Mouse (Mus musculus): ENCODE data around the gene Vipas39. TPM values are rescaled to one million over a fixed set of nuclear protein-coding genes. Genes with fewer than 3 reads are reported as not detected.
A peak's percentile ranks its signal among the peaks of the same experiment; 100 is the strongest.
"Not testable (repeated sequence)": the region's sequence is repeated elsewhere in the genome, so short reads cannot be mapped to it uniquely, and the experiment has no call there.

Gene Vipas39
- polyA plus RNA-seq, 1 experiment from 2014 or later = 8.2 TPM

DNA sequence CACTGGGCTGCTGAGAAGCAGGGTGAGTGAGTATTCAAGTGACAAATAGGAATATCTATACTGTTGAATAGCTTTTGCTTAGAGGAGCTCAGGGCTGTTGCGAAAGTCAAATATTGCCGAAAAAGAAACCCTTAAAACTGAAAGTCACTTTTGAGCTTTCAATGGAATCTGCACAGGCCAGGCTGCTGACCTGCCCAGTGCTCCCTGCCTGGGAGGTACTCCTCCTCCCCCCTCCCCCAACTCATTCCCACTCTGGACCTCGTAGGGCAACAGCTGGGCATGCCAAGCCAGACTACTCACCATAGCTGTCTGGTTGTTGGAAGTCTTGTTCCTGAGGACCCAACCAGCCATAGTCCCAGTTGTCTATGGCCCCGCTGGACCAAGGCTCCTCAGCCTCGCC lies 18.7 kb upstream of the Vipas39 start:
- H3K36me3 ChIP-seq (replicated peaks) = no peaks in the 10 kb centered on the region
- no peaks in the 10 kb centered on the region for H3K27me3 ChIP-seq
- H3K9ac ChIP-seq = no peak overlapping the region
- H3K4me2 ChIP-seq = no peak overlapping the region
- 0 out of 2 replicates have a peak overlapping the region, but pooled peaks have one; percentile 14 for H3K27ac ChIP-seq (replicated peaks)
- no peak overlapping the region for H3K4me3 ChIP-seq (replicated peaks)
- ATAC-seq (ENCODE audit: insufficient read depth) = peak; percentile 17; the same call in 1 of the 2 replicates
- WGBS (ENCODE audit: insufficient replicate concordance) = 53% methylated on average over 5 of the region's 5 CpGs
- H3K9me3 ChIP-seq (replicated peaks) = no peaks in the 10 kb centered on the region
- H3K4me1 ChIP-seq (replicated peaks) = 0 out of 2 replicates have a peak, but pooled peaks cover 6% of the 10 kb centered on the region

DNA sequence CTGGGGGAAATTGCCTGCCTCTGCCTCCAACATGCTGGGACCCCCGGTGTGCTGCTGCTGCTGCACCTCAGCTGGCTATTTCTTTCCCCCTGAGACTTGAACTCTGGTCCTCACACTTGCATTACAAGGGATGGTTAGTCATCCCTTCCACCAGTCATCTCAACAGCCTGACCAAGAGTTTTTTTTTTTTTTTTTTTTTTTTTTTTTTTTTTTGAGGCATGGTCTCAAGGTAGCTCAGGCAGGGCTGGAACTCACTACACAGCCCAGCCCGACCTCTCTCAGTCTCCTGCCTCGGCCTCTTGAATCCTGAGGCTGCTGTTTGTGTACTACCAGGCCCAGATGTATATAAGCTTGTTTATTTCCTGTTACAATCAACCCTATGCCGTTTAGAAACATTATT lies 18.2 kb upstream of the Vipas39 start:
- ATAC-seq (ENCODE audit: insufficient read depth) = no peak
- WGBS (ENCODE audit: insufficient replicate concordance) = 42% methylated on average over 4 of the region's 4 CpGs

DNA sequence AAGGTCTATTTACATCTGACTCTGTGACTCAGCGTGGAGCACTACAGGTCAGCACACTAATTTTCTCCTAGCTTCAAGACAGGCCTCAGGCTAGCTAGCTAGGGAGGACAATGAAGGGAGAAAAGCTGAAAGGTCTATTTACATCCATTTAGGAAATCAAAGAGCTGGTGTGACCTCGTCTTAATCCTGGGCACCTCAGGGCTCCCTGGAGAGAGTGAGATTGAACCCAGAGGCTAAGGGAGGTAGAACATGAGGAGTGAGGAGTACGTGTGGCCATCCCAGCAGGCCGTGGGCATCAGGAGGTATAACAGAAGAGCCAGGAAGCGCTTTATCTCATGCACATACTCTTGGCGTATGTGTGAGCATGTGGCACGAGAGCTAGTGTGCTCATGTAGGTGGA lies 17.6 kb upstream of the Vipas39 start:
- Histone ChIP-seq H3K4me3 (replicated peaks) (no peak overlapping the region), H3K9me3 (replicated peaks) (no peaks in the 10 kb centered on the region), H3K4me1 (replicated peaks) (peaks cover 7% of the 10 kb centered on the region; the same call in 1 of the 2 replicates), H3K27me3 (no peaks in the 10 kb centered on the region), H3K4me2 (no peak overlapping the region), H3K9ac (no peak overlapping the region), H3K36me3 (replicated peaks) (no peaks in the 10 kb centered on the region), H3K27ac (replicated peaks) (no peak overlapping the region)
- 53% methylated on average over 7 of the region's 7 CpGs for WGBS (ENCODE audit: insufficient replicate concordance)
- ATAC-seq (ENCODE audit: insufficient read depth) = no peak

More for the DNA sequence above, 18.2 kb upstream of the Vipas39 start:
- no peak overlapping the region for H3K27ac ChIP-seq (replicated peaks)
- no peaks in the 10 kb centered on the region for H3K9me3 ChIP-seq (replicated peaks)
- no peak overlapping the region for H3K9ac ChIP-seq
- no peak overlapping the region for H3K4me3 ChIP-seq (replicated peaks)
- no peaks in the 10 kb centered on the region for H3K27me3 ChIP-seq
- 0 out of 2 replicates have a peak, but pooled peaks cover 6% of the 10 kb centered on the region for H3K4me1 ChIP-seq (replicated peaks)
- no peak overlapping the region for H3K4me2 ChIP-seq
- no peaks in the 10 kb centered on the region for H3K36me3 ChIP-seq (replicated peaks)

DNA sequence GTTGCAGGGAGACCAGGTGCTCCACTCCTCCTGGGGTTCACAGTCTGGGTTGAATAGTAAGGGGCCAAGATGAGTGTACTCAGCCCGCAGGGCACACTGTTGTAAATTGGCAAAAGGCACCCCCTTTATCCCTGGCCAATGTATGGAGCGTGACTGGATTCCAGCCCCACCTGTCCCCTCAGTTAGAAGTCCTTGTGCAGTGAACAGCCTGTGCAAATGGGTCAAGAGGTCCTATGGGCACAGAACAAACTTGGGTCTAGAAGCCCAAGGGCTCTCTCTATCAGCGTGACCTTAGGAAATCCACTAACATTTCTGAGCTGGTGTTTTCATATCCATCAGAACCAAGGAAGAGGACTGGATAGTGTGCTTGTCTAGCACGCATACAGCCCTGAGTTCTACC lies 16.7 kb upstream of the Vipas39 start:
- 72% methylated on average over 4 of the region's 4 CpGs for WGBS (ENCODE audit: insufficient replicate concordance)
- Histone ChIP-seq H3K4me2 (no peak overlapping the region), H3K36me3 (replicated peaks) (no peaks in the 10 kb centered on the region), H3K4me3 (replicated peaks) (no peak overlapping the region), H3K9me3 (replicated peaks) (no peaks in the 10 kb centered on the region), H3K4me1 (replicated peaks) (peaks cover 14% of the 10 kb centered on the region), H3K27me3 (no peaks in the 10 kb centered on the region), H3K9ac (no peak overlapping the region), H3K27ac (replicated peaks) (no peak overlapping the region)
- no peak for ATAC-seq (ENCODE audit: insufficient read depth)

DNA sequence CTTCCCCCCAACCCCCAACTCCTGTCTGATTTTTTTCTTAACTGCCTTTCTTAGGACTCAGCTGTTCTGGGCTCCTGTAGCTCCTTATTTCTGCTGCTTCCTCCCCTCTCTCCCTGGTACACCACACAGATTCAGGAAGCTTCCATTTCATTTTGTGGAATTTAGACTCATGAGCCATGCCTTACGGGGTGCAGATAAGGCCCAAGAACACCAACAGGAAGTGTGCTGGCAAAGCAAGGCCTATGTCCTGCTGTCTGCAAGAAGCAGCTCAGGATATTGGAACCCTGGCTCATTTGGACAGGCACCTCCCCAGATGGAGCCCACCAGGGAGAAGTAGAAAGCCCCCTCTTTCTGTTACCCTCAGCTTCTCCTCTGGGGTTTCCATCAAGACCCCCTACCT lies 15.7 kb upstream of the Vipas39 start:
- ATAC-seq (ENCODE audit: insufficient read depth) = no peak
- Histone ChIP-seq H3K9me3 (replicated peaks) (no peaks in the 10 kb centered on the region), H3K4me3 (replicated peaks) (no peak overlapping the region), H3K9ac (no peak overlapping the region), H3K4me2 (no peak overlapping the region), H3K27me3 (no peaks in the 10 kb centered on the region), H3K4me1 (replicated peaks) (peaks cover 14% of the 10 kb centered on the region), H3K27ac (replicated peaks) (no peak overlapping the region), H3K36me3 (replicated peaks) (no peaks in the 10 kb centered on the region)
- WGBS (ENCODE audit: insufficient replicate concordance) = 28% methylated on average over 1 of the region's 1 CpGs

DNA sequence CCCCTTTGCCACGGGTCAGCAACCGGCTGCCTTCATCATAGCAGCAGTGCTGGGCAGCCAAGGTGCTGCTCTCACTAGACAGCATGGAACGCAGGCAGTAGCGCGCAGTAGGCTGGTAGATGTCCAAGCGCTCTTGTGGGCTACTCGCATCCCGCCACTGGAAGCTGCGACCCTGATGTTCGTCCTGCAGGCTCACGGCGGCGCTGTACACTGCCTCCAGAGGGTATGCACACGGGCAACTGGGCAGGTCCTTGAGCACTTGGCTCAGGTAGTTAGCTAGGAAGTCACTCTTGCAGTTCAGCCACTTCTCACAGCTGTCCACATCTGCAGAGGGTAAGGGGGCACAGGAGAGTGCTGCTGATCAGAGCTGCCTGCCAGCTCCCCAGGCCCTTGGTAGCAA lies 13.8 kb upstream of the Vipas39 start:
- no peaks in the 10 kb centered on the region for H3K27me3 ChIP-seq
- H3K4me3 ChIP-seq (replicated peaks) = no peak overlapping the region
- ATAC-seq (ENCODE audit: insufficient read depth) = no peak
- 60% methylated on average over 14 of the region's 14 CpGs for WGBS (ENCODE audit: insufficient replicate concordance)
- no peak overlapping the region for H3K27ac ChIP-seq (replicated peaks)
- peaks cover 12% of the 10 kb centered on the region for H3K36me3 ChIP-seq (replicated peaks)
- no peak overlapping the region for H3K9ac ChIP-seq
- no peak overlapping the region for H3K4me2 ChIP-seq
- H3K9me3 ChIP-seq (replicated peaks) = no peaks in the 10 kb centered on the region
- H3K4me1 ChIP-seq (replicated peaks) = peaks cover 22% of the 10 kb centered on the region

DNA sequence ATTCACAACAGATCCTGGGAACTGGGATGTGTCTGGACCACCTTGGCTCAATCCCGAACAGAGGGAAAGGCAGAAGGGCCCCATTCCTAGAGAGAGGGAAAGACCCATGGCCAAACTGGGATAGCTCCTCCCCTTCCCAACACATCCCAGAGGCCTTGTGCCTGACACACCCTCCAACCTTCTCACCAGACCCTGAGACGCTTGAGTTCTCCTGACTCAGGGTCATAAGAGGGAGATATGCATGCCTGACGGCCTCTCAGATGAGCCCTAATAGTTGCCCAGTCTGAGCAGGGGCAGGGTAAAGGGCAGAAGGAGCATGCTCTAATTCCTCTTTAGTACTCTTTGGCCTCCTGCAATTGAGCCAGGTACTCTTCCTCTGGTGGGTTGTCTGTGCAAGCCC lies 13.3 kb upstream of the Vipas39 start:
- Histone ChIP-seq H3K9ac (no peak overlapping the region), H3K4me3 (replicated peaks) (no peak overlapping the region), H3K4me2 (no peak overlapping the region), H3K9me3 (replicated peaks) (no peaks in the 10 kb centered on the region), H3K4me1 (replicated peaks) (peaks cover 25% of the 10 kb centered on the region), H3K27me3 (no peaks in the 10 kb centered on the region), H3K27ac (replicated peaks) (no peak overlapping the region), H3K36me3 (replicated peaks) (peaks cover 17% of the 10 kb centered on the region)
- WGBS (ENCODE audit: insufficient replicate concordance) = 51% methylated on average over 3 of the region's 3 CpGs
- ATAC-seq (ENCODE audit: insufficient read depth) = no peak

DNA sequence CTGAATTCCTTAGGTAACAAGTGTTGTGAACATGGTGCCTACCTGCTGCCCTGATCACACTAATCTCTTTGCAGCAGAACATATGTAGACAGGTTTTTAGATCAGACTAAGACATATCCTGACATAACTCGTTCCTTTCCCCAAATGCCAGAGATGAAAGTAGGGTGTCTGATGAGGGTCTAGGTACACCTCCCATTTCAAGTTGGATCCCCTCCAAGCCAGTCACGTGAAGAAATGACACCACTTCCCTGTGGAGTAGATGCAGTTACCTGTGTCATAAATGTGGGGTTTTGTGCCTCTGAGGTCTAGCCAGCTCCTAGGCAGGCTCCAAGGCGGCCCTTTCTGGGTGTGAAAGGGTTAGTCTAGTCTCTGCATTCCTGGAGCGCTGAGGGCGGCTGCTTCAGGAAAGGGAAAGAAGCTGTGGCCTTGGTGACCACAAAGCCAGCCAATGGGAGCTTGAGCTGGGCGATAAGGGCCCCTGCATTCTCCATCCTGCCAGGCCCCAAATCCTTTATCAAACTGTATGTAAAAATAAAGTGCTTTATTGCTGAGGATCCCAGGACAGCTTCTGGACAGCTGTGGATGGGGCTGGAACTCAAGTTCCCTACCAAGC lies 12.2 kb upstream of the Vipas39 start:
- Histone ChIP-seq H3K4me1 (replicated peaks) (peaks cover 26% of the 10 kb centered on the region), H3K36me3 (replicated peaks) (peaks cover 27% of the 10 kb centered on the region), H3K27me3 (no peaks in the 10 kb centered on the region), H3K27ac (replicated peaks) (no peak overlapping the region), H3K9me3 (replicated peaks) (no peaks in the 10 kb centered on the region), H3K4me2 (no peak overlapping the region), H3K9ac (no peak overlapping the region), H3K4me3 (replicated peaks) (no peak overlapping the region)
- ATAC-seq (ENCODE audit: insufficient read depth) = no peak
- 12% methylated on average over 6 of the region's 6 CpGs for WGBS (ENCODE audit: insufficient replicate concordance)

DNA sequence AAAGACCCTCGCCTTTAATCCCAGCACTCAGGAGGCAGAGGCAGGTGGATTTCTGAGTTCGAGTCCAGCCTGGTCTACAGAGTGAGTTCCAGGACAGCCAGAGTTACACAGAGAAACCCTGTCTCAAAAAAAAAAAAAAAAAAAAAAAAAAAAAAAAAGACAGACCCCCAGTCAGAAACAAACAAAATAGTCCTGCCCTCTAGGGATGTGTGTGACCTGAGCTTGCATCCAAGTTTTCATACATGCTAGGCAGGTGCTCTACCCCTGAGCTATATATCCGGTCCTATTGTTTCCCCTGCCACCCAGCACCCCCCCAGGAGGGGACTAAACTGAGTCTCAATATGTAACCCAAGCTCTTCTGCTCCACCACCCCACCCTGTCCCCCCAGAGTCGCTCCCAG lies 11.2 kb upstream of the Vipas39 start:
- not testable (repeated sequence) for ATAC-seq (ENCODE audit: insufficient read depth); H3K4me2 ChIP-seq; H3K9ac ChIP-seq; H3K4me3 ChIP-seq (replicated peaks); H3K27ac ChIP-seq (replicated peaks); H3K9me3 ChIP-seq (replicated peaks); H3K27me3 ChIP-seq
- WGBS (ENCODE audit: insufficient replicate concordance) = 60% methylated on average over 4 of the region's 4 CpGs
- peaks cover 37% of the 10 kb centered on the region for H3K36me3 ChIP-seq (replicated peaks)
- peaks cover 26% of the 10 kb centered on the region for H3K4me1 ChIP-seq (replicated peaks)

DNA sequence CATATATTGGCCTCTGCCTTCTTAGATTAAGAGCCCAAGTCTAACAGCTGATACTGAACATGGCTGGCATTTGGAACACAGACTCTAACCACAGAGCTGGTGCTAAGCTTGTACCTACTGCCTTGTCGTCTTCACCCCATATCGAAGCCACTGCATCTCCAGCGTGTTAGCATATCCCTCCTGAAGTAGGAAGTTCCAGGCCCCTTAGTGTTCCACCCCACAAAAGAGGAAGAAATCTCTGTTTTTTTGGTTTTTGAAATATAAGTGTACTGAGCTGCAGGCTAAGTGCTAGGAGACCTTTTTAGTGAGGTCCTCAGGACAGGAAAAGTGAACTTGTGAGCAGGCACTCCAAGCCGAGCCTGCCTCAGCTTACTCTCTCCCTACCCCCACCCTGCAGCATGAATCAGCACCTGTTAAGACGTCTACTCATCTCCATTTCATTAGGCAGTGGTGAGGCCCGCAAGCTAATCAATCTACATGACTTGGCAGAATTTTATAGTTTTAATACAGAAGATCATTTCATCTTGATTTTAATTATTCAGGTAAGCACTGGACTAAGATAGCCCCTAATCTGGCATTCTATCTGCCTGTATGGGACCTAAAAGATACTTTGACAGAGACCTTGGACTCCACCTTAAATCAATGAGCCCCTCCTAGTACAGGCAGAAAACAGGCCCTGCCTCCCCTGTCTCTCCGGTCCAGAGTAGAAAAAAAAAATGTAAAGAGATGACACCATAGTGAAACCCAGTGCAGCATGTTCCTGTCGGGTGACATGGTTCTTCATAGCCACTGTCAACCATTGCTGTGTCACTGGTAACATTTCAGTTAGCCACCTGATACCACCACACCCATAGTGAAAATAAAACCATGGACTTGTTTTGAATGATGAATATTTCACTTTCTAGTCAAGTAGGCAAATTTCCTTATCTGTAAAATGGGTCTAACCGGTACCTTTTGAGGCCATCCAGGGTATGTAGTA lies 9.1 kb upstream of the Vipas39 start:
- WGBS (ENCODE audit: insufficient replicate concordance) = 46% methylated on average over 9 of the region's 9 CpGs
- H3K4me2 ChIP-seq = no peak overlapping the region
- no peaks in the 10 kb centered on the region for H3K9me3 ChIP-seq (replicated peaks)
- H3K4me3 ChIP-seq (replicated peaks) = no peak overlapping the region
- H3K36me3 ChIP-seq (replicated peaks) = peaks cover 58% of the 10 kb centered on the region
- H3K27me3 ChIP-seq = no peaks in the 10 kb centered on the region
- peak; percentile 84 for ATAC-seq (ENCODE audit: insufficient read depth)
- H3K4me1 ChIP-seq (replicated peaks) = peaks cover 26% of the 10 kb centered on the region
- peak overlapping the region; percentile 73 for H3K27ac ChIP-seq (replicated peaks)
- H3K9ac ChIP-seq = no peak overlapping the region

DNA sequence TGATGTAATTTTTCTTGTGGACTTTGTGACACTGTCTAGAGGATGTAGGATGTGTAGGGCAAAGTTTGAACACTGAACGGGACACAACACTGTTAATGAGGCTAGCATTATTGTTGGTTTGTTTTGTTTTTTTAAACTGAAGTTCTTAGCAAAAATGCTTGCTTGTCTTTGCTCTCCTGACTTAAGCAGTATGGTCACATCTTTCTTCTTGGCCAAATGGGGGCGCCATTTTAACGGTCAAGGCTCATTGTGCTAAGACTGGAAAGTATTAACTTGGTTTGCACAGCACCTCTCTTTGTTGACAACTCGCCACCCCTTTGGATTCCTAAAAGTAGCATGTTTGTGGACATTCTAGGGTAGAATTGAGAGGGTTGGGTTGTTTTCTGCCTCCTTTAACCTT lies 1.6 kb upstream of the Vipas39 start:
- no peaks in the 10 kb centered on the region for H3K27me3 ChIP-seq
- H3K4me2 ChIP-seq = peak overlapping the region; percentile 86
- H3K9me3 ChIP-seq (replicated peaks) = no peaks in the 10 kb centered on the region
- peak overlapping the region; percentile 88 for H3K9ac ChIP-seq
- H3K36me3 ChIP-seq (replicated peaks) = peaks cover 49% of the 10 kb centered on the region
- ATAC-seq (ENCODE audit: insufficient read depth) = no peak
- H3K4me3 ChIP-seq (replicated peaks) = peak overlapping the region; percentile 84
- peak overlapping the region; percentile 94; the same call in 1 of the 2 replicates for H3K27ac ChIP-seq (replicated peaks)
- 13% methylated on average over 4 of the region's 4 CpGs for WGBS (ENCODE audit: insufficient replicate concordance)
- peaks cover 25% of the 10 kb centered on the region for H3K4me1 ChIP-seq (replicated peaks)
